Mouse (Mus musculus): ENCODE results near the gene Olfr399.

The Olfr399 gene

DNA sequence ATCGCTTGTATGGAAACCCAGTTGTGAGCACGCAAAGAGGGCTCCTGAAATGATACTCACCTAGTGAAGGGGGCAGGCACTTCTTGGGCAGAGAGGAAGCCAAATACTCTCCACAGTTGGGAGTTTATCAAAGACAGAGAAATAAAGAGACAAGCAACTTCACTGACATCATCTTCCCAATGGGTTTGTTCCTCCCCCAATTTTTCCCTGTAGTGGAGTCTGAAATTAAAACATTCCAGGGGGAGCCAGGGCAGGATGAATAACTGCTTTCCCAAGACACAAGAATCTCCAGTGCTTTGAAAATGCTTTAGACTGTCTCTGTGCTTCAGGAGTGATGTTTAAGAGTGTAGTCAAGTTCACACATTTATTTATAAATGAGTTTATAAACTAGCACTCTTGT, at the start of gene Olfr399, which contains the start of gene Olfr139:
Gene Olfr399, minus strand, starts transcription at position 165 of the 400 bp plus-strand sequence.
Gene Olfr139, minus strand, starts transcription at position 101 of the 400 bp plus-strand sequence.
- in situ Hi-C loops (cut with MboI, MseI) = no loop called here

DNA sequence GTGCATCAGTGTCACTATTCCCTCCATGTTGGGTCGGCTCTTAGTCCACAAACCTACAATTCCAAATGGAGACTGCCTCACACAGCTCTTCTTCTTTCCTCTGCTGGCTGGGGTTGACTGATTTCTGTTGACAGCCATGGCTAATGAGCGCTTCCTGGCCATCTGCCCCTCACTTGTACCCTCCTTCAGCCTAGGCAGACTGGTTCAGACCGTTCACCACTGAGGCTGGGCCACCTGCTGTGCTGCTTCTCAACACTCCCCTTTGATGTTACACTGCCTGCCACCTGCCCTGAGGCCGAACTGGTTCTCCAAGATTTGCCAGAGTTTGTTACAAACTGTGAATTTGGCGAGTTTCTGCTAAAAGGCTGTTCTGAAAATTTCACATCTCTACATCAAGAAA, 48.7 kb upstream of the Olfr399 start:
- in situ Hi-C loops (cut with MboI, MseI) = no loop called here

DNA sequence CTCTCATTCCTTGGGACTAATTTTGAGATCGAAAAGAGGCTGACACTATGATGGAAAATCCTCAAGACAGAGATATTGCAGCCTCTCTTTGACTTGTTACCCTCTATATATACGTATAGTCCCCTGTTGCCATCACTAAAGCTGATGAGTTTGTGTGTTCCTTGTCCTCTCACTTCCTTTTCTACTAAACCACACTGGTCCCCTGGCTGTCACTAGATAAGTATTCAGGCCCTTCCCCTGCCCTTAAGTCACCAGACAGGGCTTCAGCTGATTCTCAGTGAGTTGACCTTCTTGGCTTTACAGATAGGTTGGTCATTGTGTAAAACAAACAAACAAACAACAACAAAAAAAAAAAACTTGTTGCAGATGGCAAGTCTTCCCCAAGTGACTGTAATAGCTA, 45.1 kb upstream of the Olfr399 start:
- in situ Hi-C loops (cut with MboI, MseI) = no loop called here

DNA sequence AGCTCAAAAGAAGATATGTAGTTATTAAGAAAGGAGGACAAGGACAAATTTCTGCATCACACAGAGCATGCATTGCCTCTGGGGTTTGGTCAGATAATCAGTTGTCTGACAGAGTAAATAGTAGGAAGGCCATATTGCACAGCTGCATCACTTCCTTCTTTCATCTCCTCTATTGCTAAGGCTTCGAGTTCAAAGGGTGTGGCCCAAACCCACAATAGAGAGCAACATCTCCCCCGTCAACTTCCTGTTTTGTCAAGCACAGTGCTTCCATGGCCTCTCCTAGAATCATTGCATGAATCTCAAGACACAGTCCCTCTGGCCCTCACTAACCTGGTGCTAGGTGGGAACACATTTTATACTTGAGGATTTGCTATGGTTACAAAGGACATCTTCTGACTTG, 44.3 kb upstream of the Olfr399 start:
- in situ Hi-C loops (cut with MboI, MseI) = no loop called here

DNA sequence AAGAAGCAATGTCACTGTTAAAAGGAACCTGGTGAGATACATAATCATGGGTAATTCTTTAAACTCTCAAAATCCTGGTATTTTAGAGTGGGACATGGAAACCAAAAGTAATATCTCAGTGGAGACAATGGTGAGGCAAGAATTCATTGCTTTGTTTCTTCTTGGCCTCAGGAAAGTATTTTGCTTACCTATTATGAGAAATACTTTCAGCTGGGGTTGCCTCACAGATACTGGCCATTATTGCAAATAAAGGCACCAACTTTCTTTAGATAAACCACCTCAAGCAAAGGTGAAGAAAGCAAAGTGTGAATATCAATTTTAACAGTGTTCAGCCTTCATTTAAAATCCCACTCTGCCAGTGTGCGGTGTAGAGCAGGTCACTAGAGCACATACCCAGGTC, 13.2 kb upstream of the Olfr399 start, which contains the start of gene Zfp616:
Gene Zfp616, plus strand, starts transcription at position 301 of the 400 bp plus-strand sequence.
- in situ Hi-C loops (cut with MboI, MseI) = no loop called here

DNA sequence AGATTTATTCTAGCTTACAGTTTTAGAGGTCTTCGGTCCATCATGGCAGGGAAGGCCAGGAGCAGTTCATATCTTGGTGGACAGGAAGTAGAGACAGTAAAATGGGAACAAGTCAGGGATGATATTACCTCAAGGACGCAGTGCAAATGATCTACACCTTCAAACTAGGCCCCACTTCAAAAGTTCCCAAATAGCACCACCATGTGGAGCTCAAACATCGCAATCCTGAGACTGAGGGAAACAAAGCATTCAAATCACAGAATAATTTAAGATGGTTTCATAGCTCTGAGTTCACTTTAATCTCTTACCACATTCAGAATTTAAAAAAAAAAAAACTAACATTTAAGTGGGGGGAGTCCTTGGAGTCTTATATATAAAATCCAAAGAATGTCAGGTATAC, 5.1 kb downstream of the Olfr399 start:
- in situ Hi-C loops (cut with MboI, MseI) = no loop called here
